Mouse (Mus musculus) frontal cortex, postnatal 14 days (tissue): ENCODE data around the gene Gid8.

ENCODE experiments used
- DNase-seq, 2 experiments: peaks; one replicate each; pipeline ENCODE4 v3.0.0; 2022; ENCODE audit warnings: low spot score in 2 of 2

Gid8 gene

DNA sequence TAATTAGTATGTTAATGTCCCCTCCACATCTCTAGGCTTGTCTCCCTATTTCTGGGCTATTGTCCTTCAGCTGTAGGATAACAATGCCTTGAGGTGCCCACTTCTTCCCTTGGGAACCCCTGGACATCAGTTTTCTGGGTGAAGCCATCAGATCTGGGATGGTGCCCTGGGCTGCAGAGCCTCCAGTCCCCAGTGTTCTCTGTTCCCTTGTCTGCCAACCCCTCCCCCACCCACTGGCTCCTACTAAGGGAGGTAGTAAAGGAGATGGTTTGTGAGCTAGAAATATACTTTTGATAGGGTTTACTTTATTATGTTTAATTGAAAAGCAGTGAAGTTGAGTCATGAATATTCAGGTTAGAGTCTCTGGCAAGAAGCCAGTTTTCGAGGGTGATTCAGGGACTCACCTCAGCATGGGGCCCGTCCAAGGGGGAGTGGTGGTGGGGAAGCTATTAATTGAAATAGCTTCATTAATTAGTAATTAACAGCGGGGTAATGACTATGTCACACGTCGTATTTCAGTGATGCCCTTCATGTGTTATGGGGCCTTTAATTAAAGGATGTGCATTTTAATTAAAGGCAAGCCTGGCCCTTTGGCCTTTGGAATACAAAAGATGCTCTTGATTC lies 36.8 kb downstream of the Gid8 start:
- no peak for DNase-seq

DNA sequence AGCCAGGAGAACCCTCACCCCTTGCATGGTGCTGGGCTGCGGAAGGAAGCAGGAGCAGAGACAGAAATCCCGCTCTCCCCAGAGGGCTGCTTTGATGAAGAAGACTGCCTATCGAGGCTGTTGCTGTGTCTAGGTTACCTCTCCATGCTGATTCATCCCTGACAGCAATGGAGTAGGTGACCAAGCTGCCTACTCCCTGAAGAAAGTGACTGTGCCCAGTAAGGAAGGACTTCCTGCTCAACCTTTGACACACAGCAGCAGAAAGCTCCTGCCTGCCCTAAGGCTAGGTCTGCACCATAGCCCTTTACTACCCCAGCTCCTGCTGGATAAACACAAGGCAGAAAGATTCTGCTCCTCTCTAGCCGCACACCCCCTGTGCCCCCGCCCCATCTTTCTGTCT lies 39.0 kb downstream of the Gid8 start:
- DNase-seq, result no peak

DNA sequence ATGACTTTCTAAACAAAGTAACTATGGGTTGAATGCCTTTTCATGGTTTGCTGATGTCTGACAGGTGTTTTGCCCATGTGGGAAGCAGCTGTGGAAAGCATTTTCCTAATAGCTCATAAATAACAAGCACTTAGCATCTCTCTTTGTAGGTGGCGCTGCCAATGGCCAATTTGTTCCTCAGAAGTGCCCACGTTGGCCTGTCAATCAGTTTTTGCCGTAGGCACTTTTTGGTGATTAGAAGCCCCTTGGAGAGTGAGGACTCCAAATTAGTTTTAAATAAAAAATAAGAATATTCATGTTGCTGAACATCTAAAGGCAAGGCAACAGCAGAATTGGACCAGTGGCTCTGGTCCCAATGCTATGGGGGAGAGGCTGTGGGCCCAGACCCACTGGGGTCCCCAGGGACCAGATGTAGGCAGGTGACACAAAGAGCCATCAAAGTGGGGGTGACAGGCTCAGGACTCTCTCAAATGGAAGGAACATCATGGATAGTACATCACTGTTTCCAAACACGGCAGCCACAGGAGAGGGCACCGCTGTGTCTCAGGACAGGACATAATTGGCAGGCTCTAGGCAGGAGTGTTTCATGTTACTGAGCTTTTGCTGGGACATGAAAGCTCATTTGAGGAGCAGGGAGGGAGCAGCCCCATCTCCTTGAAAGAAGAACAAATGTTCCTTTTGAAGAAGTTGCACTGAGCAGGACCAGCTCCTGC lies 45.2 kb downstream of the Gid8 start:
- DNase-seq, result no peak

DNA sequence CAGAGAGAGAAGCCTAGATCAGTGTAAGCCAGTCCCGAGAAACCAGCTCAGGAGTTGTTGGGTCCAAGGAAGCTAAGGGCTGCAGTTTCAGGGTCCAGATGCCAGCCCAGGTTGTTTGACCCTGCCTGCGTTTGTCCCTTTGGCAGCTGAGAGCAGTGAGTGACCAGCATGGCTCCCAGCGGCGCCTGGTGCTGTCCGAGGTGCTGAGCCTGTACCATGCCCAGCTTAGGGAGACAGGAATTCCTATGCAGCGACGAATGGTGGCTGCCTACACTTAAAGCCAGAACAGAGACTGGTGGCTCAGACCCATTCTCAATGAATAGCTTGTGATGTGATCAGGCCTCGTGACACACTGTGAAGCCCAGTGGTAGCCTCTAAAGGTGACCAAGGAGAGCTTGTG lies 46.0 kb downstream of the Gid8 start:
- no peak for DNase-seq

DNA sequence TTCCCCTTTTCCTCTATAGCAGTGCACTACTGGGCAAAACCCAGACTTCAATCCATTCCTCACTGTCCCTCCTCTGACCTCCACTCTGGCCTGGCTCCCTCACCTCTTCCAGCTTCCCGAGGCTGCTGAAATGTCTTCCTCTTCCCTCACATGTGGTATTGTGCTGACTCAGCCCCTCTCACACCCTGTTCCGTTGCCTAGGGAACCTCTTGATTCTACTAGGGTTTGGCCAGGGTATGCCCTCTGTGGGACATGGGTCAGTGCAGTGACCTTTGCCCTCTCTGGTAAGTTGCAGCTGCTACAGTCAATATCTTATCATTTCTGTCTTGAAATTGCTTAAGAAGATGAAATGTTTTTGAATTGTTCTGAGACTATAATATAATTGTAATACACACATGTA lies 46.9 kb downstream of the Gid8 start:
- no peak for DNase-seq

DNA sequence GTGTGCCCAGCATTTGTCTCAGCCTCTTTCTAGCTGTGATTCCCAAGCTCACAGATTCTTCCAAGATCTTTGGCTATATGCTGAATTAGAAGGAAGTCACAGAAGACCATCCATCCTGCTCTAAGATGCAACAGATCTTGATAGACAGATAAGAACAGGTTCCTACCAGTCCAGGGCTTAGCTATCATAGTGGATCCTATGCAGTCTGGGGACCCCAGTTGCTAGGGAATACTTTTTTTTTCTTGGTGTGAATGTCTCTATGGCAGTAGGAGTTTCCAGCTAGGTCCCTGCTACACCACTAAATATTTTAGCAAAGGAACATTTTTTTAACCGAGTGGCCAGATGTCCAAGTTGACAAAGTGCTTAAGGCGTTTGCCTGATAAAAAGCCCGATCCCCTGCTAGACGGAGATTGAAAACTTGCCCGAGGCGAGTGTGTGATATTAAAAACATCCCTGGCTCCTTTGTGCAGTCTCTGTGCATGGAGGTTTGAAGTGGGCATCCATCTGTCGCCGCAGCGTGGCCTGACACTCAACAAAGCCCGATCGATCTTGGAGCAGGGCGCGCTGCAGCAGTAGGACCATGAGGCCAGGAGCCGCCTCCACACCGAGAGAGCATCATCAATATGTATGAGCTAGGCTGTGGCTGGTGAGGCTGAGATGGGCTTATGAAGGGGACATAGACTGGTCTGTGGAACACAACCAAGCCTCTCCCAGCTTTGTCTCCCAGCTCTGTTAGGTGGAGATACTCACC lies 48.8 kb downstream of the Gid8 start:
- DNase-seq, result no peak

DNA sequence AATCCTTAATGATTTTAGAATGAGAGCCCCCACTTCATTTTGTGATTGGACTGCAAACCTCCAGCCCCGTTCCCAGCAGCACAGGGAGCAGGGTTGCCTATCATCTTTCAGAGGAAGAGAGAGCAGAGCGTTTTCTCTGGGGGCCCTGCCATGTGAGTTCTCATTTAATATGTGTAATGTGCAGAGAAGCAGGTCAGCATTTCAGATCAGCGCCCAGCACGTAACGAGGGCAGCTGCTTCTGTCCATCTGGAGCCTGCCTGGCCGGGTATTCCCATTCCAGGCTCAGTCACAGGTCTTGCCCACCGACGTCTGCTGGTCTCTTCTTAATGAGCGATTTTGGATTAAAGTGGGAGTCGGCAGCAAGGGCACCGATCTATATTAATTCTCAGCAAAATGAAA lies 55.1 kb downstream of the Gid8 start:
- DNase-seq, result no peak

DNA sequence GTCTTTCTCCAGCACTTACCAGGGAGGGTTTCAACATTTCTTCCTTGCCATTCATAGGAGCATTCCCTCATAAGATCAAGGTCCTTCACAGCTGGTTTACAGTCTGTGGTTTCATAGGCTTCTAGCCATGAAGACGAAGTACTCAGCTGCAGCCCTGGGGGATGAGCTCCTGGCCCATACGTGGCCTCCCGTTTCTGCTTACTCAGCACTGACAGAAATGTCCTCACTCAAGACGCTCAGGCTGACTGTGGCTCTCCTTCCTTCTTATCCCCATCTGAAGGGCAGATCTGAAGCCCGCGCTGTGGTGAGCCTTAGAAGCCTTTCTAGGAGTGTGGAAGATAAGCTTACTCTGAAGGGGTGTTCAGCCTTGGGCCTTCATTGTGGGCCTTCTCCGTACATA lies 55.8 kb downstream of the Gid8 start:
- DNase-seq, result no peak
